Mouse (Mus musculus) left cerebral cortex, postnatal 25 days (tissue): ENCODE data around the gene Cenph. TPM values are rescaled to one million over a fixed set of nuclear protein-coding genes. Genes with fewer than 3 reads are reported as not detected.
"Not testable (repeated sequence)": the region's sequence is repeated elsewhere in the genome, so short reads cannot be mapped to it uniquely, and the experiment has no call there.

ENCODE experiments used
- DNase-seq, 2 experiments: peaks; one replicate each; pipeline ENCODE4 v3.0.0; 2022; ENCODE audit warnings: low spot score in 2 of 2, mixed read lengths in 1 of 2
- intact Hi-C: fragments of 180-260 bp; cut with DNase I; formaldehyde crosslinking; loops from one replicate; pipeline ENCODE4 v1.15.1; 2025
- total RNA-seq, 2 experiments: library from RNA; stranded (reverse); gene quantifications; 2 replicates each; pipeline ENCODE4 v1.2.3; 2021

Cenph gene
- total RNA-seq, 2 experiments from 2014 or later, result 0.53 to 0.57 TPM

DNA sequence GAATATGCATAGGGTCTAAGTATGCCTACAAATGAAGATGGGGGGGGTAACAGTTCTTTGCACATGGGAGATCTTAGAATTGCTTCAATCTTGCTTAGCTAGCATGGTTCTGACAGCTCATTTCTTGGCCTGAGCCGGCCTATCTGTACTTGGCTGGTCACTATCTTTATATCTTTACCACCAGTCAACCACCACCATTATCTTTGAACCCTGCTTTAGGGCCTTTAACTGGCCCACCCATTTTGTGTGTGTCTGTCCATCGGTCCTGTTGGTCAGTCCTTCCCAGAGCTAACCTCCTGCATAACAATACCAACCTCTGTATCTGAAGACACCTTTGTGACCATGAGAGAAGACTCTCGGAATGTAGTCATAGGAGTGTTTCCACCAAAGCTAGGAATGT is 24.3 kb downstream of the Cenph start:
- intact Hi-C loops, result no loop called here
- no peak for DNase-seq

DNA sequence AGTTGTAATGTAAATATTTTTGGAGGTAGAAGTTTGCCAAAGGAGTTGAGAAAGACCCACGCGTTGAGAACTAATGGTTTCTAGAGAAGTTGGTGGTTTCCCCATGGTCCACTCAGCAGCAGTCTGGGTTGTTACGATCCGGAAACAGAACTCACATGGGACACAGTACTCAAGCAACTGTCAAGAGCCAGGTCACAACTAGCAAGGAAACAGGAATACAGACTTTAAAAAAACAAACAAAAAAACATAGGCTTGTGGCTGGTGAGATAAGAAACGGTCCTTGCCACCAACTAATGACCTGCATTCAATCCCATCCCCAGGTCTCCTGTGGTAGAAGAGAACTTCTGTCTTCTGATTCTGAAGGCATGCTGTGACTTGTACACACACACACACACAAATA is 24.9 kb downstream of the Cenph start:
- intact Hi-C loops, result no loop called here
- no peak for DNase-seq

DNA sequence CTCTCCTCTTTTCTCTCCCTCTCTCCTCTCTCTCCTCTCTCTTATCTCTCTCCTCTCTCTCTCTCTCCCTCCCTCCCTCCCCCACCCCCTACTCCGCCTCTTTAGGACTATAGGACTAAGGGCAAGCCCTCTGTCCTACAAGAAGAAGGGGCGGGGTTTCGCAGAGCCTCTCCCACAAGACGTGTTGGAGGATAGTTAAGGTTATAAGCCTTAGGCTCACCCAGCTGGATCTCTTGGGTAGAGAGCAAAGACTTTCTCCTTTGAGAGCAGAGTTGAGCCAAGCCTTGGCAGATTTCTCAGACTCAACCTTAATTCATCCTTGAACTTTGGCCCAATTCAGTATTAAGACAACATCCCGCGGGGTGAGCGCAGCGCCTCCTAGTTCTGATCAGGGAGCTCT is 27.1 kb downstream of the Cenph start:
- intact Hi-C loops, result no loop called here
- DNase-seq, result no peak

DNA sequence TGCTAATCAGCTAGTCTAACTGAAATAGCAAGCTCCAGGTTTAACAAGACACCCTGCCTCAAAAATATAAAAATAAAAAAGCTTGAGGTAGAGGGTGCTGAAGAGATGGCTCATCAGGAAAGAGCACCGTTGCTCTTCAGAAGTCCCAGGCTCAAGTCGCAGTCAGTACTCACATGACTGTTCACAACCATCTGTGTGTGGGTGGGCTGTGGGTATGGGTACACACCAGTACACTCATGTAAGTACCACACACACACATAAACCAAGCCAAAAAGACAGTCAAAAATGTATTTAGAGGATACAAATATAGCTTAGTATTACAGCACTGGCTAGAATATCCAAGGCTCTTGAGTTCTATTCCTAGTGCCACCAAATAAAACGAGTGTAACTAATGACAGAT is 29.6 kb downstream of the Cenph start:
- intact Hi-C loops, result no loop called here
- DNase-seq, result peak; percentile 57 to 92

DNA sequence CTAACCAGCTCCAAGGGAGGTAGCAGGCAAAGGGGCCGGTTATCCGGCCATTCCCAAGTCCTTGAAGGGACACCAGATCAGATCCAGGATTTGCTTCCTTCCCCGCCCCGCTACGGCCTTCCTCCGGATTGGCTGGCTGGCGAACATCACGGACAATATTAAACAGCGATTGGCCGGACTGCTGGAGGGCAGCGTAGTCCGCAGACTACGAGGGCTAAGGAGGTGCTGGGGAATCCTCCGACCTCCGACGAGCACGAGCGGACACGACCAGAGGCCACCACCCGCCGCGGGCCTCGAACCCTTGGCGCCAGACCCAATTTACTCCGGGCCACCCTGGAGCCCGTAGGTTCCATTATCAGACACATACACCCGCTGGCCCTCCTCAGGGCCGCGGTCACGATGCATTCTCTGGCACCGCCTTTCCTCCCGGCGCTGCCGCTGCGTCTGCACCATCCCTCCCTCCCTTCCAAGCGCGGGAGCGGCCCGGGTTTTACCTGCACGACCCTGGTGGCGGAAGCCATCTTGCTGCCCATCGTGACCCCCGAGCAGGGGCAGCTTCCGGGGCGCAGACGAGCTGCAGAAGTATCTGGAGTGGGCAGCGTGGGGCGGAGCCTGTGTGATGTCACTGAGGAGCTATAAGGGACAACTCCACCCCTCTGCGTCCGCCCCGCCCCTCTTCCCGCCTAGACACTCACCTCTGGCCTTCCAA is 31.5 kb downstream of the Cenph start, which contains the start of gene Mrps36:
Mrps36 (minus strand) TSS at position 624 of the 709 bp plus-strand sequence.
- intact Hi-C loops, result loop anchor here (5.0 kb wide), 1 partner anchor 88 kb away; the partner anchor contains the start of gene Slc30a5
- DNase-seq, result peak; percentile 90 to 96

DNA sequence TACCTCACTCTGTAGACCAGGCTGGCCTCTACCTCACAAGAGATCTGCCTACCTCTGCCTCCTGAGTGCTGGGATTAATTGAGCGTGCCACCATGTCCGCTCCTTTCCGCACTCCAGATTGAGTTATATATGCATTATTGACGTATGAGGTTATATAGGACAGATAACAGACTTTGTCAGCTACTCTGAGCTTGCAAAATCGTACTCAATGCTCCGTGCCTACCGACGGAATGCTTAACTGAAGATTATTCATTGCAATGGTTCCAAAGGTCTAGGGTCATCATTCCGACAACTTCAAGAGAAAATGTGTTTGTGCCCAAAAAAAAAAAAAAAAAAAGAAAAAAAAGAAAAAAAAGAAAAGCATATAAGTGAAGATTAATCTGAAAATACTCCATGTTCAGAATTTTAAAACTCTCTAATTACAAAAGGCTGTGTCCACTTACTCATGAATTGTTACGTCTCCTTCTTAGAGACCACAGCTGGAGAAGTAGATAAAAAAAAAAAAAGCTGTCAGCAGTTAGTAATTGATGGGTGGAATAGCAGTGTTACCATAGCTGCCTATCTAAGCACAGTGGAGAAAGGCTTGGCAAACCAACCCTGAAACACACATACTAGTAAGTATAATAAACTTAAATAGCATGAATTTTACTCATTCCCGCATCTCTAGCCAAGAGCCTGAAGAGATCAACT is 32.2 kb downstream of the Cenph start:
- intact Hi-C loops, result loop anchor here (5.0 kb wide), 1 partner anchor 89 kb away; the partner anchor contains the start of gene Slc30a5
- DNase-seq, result no peak

DNA sequence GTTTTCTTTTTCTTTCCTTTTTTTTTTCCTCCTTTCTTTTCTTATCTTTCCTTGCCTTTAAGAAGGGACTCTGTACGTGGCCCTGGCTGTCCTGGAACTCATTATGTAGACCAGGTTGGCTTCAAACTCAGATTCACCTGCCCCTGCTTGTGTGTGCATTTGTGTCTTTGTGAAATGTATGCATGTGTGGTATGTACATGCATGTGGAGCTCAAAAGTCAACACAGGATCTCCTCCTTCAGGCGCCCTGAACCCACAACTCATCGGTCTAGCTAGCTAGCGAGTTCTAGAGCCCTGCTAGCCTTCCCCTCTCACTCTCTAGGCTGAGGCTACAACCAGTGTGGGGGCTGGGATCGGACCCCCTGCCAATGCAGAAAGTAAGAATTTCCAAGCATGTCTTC is 32.9 kb downstream of the Cenph start:
- intact Hi-C loops, result loop anchor here (5.0 kb wide), 1 partner anchor 89 kb away; the partner anchor contains the start of gene Slc30a5
- no peak for DNase-seq

DNA sequence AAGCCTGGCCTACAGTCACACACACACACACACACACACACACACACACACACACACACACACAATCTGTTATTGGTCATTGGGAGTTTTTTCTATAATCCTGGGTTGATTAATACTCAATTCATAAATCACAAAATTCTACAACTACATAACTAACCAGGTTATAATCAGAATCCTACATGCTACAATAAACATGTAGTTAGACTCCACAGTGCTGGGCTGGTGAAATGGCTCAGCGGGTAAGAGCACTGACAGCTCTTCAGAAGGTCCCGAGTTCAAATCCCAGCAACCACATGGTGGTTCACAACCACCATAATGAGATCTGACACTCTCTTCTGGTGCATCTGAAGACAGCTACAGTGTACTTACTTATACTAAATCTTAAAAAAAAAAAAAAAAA is 42.9 kb downstream of the Cenph start:
- intact Hi-C loops, result no loop called here
- DNase-seq, result no peak

DNA sequence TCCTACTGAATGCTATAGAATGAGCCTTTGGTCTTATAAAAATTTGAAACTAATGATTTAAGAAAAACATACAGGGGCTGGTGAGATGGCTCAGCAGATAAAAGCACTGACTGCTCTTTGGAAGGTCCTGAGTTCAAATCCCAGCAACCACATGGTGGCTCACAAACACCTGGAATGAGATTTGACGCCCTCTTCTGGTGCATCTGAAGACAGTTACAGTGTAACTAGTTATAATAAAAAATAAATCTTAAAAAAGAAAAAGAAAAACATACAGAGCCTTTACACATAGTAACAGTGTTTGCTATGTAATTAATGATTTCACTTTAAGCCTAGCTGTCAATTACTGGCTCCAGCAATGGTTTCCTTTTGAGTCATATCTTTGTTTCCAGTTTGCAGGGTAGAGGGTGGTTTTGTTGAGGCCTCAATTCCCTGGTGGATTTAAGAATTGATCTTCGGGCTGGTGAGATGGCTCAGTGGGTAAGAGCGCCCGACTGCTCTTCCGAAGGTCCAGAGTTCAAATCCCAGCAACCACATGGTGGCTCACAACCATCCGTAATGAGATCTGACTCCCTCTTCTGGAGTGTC is 44.1 kb downstream of the Cenph start:
- intact Hi-C loops, result loop anchor here (2.0 kb wide), 1 partner anchor 81 kb away; the partner anchor contains the start of genes Ak6, Rad17 and Taf9
- not testable (repeated sequence) for DNase-seq

DNA sequence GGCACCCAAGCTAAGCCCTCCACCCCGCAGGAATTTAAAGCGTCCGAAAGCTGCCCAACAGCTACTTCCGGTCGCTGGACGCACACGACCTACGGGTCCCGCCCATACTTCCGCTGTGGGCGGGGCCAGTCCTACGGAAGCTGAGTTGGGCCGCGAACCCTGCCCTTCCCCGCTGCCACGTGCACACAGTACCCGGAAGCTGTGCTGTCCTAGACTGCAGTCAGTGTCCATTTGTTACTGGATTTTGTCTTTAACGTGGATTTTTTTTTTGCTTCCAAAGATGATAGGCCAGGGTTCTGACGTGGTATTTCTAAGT is 44.9 kb downstream of the Cenph start, which contains the start of gene Cdk7:
Cdk7 (minus strand) TSS at position 79 of the 316 bp plus-strand sequence.
- DNase-seq, result peak; percentile 94 to 96
- intact Hi-C loops, result loop anchor here (2.0 kb wide), 1 partner anchor 80 kb away; the partner anchor contains the start of genes Ak6, Rad17 and Taf9

DNA sequence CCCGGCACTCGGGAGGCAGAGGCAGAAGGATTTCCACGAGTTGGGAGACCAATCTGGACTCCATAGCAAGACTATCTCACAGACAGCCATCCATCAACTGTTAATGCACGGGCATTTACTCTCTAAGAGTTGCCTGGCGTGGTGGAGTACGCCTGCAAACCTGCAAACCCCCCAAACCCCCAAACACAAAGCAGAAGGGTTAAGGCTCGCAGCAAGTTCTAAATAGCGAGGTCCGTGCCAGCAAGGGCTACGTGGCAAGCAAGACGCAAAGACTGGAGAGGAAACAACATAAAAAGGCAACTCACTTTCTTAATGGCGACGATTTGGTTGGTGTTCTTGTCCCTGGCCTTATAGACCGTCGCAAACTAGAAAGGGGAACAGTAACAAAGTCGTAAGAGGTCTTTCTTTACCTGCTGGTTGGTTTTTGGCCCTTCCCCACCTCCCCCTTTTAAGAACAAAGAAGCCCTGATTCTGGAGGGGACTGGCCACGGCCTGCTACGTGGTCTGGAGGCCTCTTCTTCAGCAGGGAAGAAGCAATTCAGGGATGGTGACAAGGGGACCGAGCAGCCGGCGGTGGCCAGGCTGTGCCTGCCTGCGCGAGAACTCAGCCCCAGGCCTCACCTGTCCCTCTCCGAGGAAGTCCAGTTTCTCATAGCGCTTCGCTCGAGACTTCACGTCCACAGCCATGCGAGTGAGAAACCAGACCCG is 45.4 kb downstream of the Cenph start:
- intact Hi-C loops, result loop anchor here (2.0 kb wide), 1 partner anchor 80 kb away; the partner anchor contains the start of genes Ak6, Rad17 and Taf9

DNA sequence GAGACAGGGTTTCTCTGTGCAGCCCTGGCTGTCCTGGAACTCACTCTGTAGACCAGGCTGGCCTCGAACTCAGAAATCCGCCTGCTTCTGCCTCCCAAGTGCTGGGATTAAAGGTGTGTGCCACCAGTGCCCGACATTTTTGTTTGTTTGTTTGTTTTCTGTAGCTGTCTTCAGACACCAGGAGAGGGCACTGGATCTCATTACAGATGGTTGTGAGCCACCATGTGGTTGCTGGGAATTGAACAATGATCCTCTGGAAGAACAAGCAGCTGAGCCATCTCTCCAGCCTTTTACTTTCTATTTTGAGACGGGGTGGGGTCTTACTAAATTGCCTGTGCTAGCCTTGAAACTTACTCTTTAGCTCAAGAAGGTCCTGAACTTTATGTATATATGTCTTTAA is 47.2 kb downstream of the Cenph start:
- DNase-seq, result not testable (repeated sequence)
- intact Hi-C loops, result loop anchor here (10.0 kb wide), 1 partner anchor 624 kb away; the partner anchor contains the start of genes Bdp1 and Serf1

More for the DNA sequence above, 45.4 kb downstream of the Cenph start:
- DNase-seq, result no peak

DNA sequence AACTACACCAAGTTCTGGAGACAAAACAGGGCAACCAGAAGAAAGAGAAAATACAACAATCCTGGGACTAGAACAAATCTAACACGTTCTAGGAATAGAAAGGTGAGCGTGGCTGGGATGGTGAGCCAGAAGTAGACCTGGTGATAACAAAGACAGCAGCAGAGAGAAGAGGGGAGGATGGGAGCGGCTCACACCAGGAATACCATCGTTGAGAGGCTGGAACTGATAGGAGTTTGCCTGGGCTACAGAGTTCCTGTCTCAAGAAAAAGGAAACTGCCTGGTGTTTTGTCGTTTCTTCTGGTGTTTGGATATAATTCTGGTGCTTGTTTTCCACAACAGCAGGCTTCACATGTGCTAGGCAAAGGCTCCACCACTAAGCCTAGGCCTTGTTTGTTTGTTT is 47.6 kb downstream of the Cenph start:
- DNase-seq, result no peak
- intact Hi-C loops, result loop anchor here (10.0 kb wide), 1 partner anchor 623 kb away; the partner anchor contains the start of genes Bdp1 and Serf1

DNA sequence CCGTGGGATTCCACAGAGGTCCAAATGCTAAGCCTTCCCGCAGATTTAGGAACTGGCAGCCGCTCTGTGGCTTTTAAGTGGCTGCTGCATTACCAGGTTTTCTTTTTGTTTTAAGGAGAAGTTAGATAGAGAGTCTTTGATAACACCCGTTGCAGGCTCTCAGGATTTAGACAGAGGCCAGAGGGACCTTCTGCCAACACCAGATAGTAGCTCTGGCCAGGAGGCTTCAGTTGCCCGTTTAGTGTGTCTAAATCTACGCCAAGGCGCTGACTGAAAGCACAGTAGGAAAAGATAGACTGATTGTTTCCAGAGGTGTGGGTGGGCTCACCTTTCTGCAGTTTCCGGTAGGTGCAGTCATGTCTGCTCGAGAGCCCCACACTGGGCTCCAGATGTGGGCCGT is 50.5 kb downstream of the Cenph start:
- intact Hi-C loops, result loop anchor here (10.0 kb wide), 1 partner anchor 620 kb away; the partner anchor contains the start of genes Bdp1 and Serf1
- DNase-seq, result no peak

DNA sequence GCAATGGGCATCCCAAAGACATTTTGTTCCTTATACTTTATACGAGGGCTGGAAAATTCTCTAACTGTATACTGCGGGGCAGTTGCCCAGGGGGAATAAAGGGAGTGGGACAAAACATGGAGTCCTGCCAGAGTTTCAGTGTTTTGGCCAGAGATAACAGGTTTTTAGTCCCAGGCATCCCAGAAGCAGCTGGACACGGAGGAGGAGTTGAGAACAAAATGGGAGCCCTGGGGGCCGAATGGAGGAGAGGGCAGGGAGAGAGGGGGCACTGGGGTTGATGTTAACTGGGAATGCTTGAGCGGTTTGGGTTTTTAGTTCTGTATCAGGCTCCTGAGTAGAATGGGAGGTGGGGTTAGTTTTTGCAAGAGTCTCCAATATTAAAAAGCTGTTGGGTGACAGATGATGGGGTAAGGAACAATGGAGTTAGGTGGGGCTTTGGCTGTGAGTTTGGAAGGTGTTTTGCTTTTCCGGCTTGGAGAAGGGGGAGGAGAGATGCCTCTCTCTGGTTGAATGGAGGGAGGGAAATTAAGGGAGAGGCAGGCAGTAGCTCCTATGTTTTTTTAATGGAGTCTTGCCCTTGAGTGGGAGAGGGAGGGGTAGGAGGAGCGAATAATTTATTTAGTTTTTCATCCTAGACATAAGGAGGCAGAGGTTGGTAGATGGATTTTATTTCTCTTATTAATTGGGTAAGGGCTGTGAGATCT is 51.5 kb downstream of the Cenph start:
- DNase-seq, result no peak
- intact Hi-C loops, result loop anchor here (10.0 kb wide), 1 partner anchor 619 kb away; the partner anchor contains the start of genes Bdp1 and Serf1

DNA sequence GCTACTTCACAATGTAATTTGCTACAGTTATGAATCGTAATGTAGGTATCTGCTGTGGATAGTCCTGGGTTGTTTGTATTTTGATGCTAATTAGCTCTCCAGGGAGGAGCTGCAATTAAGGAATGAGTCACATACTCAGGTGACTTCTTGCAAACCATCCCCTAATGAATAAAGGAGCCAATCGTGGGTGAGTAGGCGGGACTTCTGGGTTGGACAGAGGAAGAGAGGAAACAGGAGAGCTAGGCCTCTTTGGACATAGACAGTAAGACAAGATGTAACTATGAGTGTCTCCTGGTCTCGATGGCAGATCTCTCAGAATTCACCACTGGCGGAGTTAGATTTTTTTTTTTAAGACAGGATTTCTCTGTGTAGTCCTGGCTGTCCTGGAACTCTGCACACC is 54.0 kb downstream of the Cenph start:
- intact Hi-C loops, result loop anchor here (10.0 kb wide), 1 partner anchor 617 kb away; the partner anchor contains the start of genes Bdp1 and Serf1
- no peak for DNase-seq

DNA sequence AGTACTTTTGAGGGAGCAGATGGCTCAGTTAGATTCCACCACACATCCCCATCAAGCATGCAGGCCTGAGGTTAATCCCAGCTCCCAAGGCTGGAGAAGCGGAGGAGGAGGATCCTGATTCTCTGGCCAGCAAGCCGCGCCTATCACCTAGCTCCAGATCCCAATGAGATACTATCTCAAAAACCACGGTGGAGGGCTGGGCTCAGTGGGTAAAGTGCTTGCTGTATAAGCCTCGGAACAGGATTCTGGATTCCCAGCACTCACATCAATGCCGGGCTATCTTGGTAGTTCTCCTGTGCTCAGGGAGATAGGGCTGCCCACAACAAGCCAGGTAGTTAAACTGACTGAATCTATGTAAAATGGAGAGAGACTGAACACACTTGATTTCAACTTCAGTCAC is 60.2 kb downstream of the Cenph start:
- DNase-seq, result no peak
- intact Hi-C loops, result no loop called here
